Mouse (Mus musculus): Measurements from ENCODE around the gene Krt7. TPM values are rescaled to one million over a fixed set of nuclear protein-coding genes. Genes with fewer than 3 reads are reported as not detected.

Gene Krt7
- polyA plus RNA-seq, 1 experiment from 2014 or later = not detected

GRCm38 (mm10) chr15:101446572-101446971 is 35.7 kb downstream of the Krt7 start:
- H3K4me3 ChIP-seq (ENCODE audit: inconsistent target) = no peak overlapping the region
- no peaks in the 10 kb centered on the region for H3K36me3 ChIP-seq (ENCODE audit: inconsistent target)
- WGBS (ENCODE audit: missing documents) = 82% methylated on average over 11 of the region's 11 CpGs
- no peak overlapping the region for H3K27ac ChIP-seq
- H3K79me2 ChIP-seq (ENCODE audit: inconsistent target) = no peaks in the 10 kb centered on the region

- H3K4me3 ChIP-seq (ENCODE audit: inconsistent target) = no peak within 1 kb of the TSS
- no peaks in the 10 kb centered on the region for H3K36me3 ChIP-seq (ENCODE audit: inconsistent target)
- no peak within 1 kb of the TSS for H3K27ac ChIP-seq
- WGBS (ENCODE audit: missing documents) = 79% methylated on average over 2 of the region's 2 CpGs
- H3K79me2 ChIP-seq (ENCODE audit: inconsistent target) = no peaks in the 10 kb centered on the region
Measured at GRCm38 (mm10) chr15:101447444-101447843, 36.6 kb downstream of the Krt7 start, which contains the start of gene Krt88. Krt88 (plus strand) TSS chr15:101447744.

GRCm38 (mm10) chr15:101453093-101453736 is 42.4 kb downstream of the Krt7 start:
- no peaks in the 10 kb centered on the region for H3K79me2 ChIP-seq (ENCODE audit: inconsistent target)
- H3K4me3 ChIP-seq (ENCODE audit: inconsistent target) = no peak overlapping the region
- no peaks in the 10 kb centered on the region for H3K36me3 ChIP-seq (ENCODE audit: inconsistent target)
- WGBS (ENCODE audit: missing documents) = 12% methylated on average over 12 of the region's 13 CpGs
- no peak overlapping the region for H3K27ac ChIP-seq

GRCm38 (mm10) chr15:101454774-101455173 is 43.9 kb downstream of the Krt7 start:
- H3K4me3 ChIP-seq (ENCODE audit: inconsistent target) = no peak overlapping the region
- H3K36me3 ChIP-seq (ENCODE audit: inconsistent target) = no peaks in the 10 kb centered on the region
- 92% methylated on average over 8 of the region's 8 CpGs for WGBS (ENCODE audit: missing documents)
- H3K27ac ChIP-seq = no peak overlapping the region
- H3K79me2 ChIP-seq (ENCODE audit: inconsistent target) = no peaks in the 10 kb centered on the region

- H3K79me2 ChIP-seq (ENCODE audit: inconsistent target) = no peaks in the 10 kb centered on the region
- WGBS (ENCODE audit: missing documents) = 88% methylated on average over 2 of the region's 2 CpGs
- no peaks in the 10 kb centered on the region for H3K36me3 ChIP-seq (ENCODE audit: inconsistent target)
- no peak overlapping the region for H3K4me3 ChIP-seq (ENCODE audit: inconsistent target)
- no peak overlapping the region for H3K27ac ChIP-seq
Measured at GRCm38 (mm10) chr15:101455292-101455691, 44.4 kb downstream of the Krt7 start.

DNA sequence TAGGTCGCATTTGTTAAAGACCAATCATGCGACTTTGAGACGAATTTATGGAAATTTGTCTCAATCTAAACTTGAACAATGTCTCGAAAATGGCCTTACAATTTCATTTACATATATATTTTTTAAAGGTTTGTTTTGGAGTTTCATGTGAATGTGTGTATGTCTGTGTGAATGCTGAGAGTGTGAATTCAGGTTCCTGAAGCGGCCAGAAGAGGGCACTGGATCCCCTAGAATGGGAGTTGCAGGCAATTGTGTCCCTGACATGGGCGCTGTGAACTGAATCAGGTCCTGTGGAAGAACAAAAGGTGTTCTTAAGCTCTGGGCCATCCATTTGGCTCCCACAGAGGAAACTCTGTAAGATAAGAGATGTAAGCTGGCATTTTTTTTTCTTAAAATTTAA is 45.0 kb downstream of the Krt7 start:
- H3K4me3 ChIP-seq (ENCODE audit: inconsistent target) = no peak overlapping the region
- H3K36me3 ChIP-seq (ENCODE audit: inconsistent target) = no peaks in the 10 kb centered on the region
- 89% methylated on average over 6 of the region's 6 CpGs for WGBS (ENCODE audit: missing documents)
- no peak overlapping the region for H3K27ac ChIP-seq
- no peaks in the 10 kb centered on the region for H3K79me2 ChIP-seq (ENCODE audit: inconsistent target)

DNA sequence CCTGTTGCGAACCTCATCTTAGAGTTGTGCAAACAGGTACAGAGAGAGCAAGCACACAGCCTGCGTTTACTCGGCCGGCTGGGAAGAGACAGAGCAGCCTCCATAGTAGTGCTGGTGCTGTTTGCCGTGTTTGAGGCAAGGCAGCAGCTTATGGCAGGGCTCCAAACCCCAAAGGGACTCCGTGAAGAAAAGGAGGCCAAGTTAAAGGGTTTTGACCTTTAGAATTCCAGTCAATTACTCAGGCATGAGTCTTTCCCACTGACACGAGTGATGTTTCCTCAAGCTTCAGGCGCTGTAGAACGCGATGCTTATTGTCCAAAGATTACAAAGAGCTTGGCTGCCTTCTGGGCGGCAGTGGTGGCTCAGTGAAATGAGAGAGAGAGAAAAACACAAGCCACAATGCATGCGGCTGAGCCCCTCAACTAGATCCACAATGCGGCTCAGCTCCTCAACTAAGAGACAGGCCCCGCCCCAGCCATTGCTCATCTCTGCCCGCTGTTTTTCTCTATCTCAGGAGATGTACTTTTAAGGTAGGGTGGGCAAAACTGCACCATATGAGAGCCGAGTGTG is 47.6 kb downstream of the Krt7 start:
- 80% methylated on average over 16 of the region's 16 CpGs for WGBS (ENCODE audit: missing documents)
- no peaks in the 10 kb centered on the region for H3K79me2 ChIP-seq (ENCODE audit: inconsistent target)

GRCm38 (mm10) chr15:101459283-101459682 is 48.4 kb downstream of the Krt7 start:
- no peaks in the 10 kb centered on the region for H3K79me2 ChIP-seq (ENCODE audit: inconsistent target)
- WGBS (ENCODE audit: missing documents) = 86% methylated on average over 14 of the region's 14 CpGs
- no peak overlapping the region for H3K27ac ChIP-seq
- no peaks in the 10 kb centered on the region for H3K36me3 ChIP-seq (ENCODE audit: inconsistent target)
- no peak overlapping the region for H3K4me3 ChIP-seq (ENCODE audit: inconsistent target)

More for the DNA sequence above, 47.6 kb downstream of the Krt7 start:
- Histone ChIP-seq H3K4me3 (ENCODE audit: inconsistent target) (no peak overlapping the region), H3K36me3 (ENCODE audit: inconsistent target) (no peaks in the 10 kb centered on the region), H3K27ac (no peak overlapping the region)

DNA sequence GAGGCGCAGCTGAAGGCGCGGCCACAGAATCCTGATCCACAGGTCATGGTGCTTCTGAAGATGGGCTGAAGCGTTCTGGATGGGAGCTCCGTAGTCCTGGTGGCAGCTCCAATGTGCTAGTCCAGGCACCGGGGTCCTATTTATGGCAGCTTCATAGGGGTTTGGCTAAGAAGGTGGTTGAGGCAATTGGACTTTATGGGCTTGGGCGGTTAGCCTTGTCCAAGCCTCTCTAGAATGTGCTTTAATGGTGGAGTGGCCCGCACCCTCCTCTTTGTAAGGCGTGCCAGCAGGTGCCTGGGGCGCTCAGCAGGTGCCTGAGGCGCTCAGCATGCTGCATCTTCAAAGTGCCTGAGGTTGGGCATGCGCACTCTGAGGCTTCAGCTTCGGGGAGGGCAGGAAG is 52.8 kb downstream of the Krt7 start, which contains the start of gene Krt81:
TSS of gene Krt81 (minus strand) at position 101 of the 400 bp plus-strand sequence.
- WGBS (ENCODE audit: missing documents) = 84% methylated on average over 12 of the region's 13 CpGs
- Histone ChIP-seq H3K36me3 (ENCODE audit: inconsistent target) (no peaks in the 10 kb centered on the region), H3K4me3 (ENCODE audit: inconsistent target) (no peak within 1 kb of the TSS), H3K79me2 (ENCODE audit: inconsistent target) (no peaks in the 10 kb centered on the region), H3K27ac (no peak within 1 kb of the TSS)

DNA sequence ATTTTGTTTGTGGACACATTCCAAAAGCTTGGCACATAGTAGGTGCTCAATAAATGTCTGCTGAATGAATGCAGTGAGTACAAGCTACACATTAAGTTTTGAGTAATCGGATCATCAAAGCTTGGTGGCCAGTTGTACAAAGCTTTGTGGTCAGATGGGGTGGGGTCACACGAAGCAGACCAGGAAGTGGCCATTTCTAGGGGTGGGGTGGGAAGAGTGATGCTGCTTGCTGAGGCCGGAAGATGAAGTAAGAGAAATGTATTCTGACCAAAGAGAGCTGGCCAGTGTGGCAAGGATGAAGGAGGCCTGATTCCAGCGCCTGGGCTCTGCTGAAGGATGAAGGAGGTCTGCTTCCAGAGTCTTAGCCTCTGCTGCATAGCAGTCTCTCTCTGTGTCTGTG is 58.2 kb downstream of the Krt7 start:
- Histone ChIP-seq H3K27ac (no peak overlapping the region), H3K4me3 (ENCODE audit: inconsistent target) (no peak overlapping the region), H3K79me2 (ENCODE audit: inconsistent target) (no peaks in the 10 kb centered on the region), H3K36me3 (ENCODE audit: inconsistent target) (no peaks in the 10 kb centered on the region)
- whole genome bisulfite sequencing (ENCODE audit: missing documents) = 44% methylated on average over 3 of the region's 4 CpGs

DNA sequence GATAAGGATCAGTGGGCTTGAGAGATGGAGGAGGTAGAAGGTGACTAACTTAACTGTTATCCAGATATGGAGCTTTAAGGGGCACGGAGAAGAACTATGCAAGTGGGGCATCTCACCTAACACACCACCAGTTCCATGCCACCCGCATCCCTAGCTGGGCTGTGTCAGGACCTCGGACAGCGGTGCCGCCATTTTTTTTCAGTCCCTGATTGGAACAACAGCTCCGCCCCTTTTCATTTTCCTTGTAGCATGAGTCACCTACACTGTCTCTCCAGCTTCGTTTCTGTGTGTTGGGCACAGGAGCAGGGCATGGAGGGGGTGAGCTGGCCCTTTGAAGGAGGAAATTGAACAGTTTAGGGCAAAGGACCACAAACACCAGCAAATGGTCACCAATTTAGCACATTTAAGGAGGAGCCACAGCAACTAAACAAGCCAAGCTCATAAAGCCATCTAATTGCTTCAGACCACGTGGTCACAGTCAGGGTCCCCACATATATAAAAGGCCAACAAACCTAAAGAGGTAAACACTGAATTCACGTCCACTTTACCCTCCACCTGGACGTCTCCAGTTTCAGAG is 62.2 kb downstream of the Krt7 start, which contains the start of gene Krt86:
TSS of gene Krt86 (plus strand) at position 527 of the 577 bp plus-strand sequence.
- no peaks in the 10 kb centered on the region for H3K79me2 ChIP-seq (ENCODE audit: inconsistent target)
- WGBS (ENCODE audit: missing documents) = 29% methylated on average over 9 of the region's 10 CpGs
- H3K4me3 ChIP-seq (ENCODE audit: inconsistent target) = no peak within 1 kb of the TSS
- H3K36me3 ChIP-seq (ENCODE audit: inconsistent target) = no peaks in the 10 kb centered on the region
- no peak within 1 kb of the TSS for H3K27ac ChIP-seq

DNA sequence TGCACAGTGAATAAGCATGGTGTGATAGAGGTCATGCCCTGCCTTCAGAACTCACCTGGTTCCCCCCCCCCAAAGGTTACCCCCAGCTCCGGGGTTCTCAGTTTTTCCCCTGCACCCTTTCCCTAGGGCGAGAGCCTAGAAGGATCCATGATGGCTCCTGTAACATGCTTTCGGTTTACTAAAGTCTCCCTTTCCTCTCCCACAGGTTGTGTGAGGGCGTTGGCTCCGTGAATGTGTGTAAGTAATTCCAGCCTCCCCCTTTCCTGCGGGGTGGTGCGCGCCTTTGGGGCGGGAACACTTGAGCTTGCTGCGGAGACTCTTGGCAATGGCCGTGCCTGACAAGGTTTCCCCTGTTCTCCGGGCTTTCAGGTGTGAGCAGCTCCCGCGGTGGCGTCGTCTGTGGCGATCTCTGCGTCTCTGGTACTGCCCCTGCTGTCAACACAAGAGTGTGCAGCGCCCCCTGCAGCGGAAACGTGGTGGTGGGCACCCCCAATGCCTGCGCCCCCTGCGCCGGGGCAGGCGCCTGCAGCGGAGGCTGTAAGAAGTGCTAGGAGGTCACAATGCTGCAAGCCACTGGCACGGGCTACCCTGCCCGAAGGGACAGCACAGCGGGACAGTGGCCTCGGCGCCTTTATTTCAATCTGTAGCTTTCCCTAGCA is 68.3 kb downstream of the Krt7 start:
- WGBS (ENCODE audit: missing documents) = 6% methylated on average over 29 of the region's 31 CpGs
- Histone ChIP-seq H3K36me3 (ENCODE audit: inconsistent target) (no peaks in the 10 kb centered on the region), H3K4me3 (ENCODE audit: inconsistent target) (no peak overlapping the region), H3K27ac (no peak overlapping the region), H3K79me2 (ENCODE audit: inconsistent target) (no peaks in the 10 kb centered on the region)

DNA sequence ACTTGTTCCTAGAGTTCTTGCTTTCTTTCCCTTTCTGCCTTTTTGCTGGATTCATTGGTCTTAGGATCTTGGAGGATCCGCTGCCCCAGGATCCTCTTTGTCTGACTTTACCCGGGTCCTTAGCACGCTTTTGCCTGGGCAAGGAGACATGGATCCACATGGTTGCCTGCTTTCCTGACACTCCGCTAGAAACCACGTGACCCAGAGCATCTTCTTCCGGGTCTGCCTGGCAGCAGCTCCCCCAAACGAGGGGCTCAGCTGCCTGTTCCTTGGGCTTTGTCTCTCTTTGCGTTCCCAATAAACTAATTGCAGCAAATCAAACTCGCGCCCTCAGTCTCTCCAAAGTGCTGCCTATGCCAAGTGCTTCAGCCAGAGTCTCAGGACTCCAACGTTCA is 68.8 kb downstream of the Krt7 start:
- 44% methylated on average over 11 of the region's 11 CpGs for WGBS (ENCODE audit: missing documents)
- H3K4me3 ChIP-seq (ENCODE audit: inconsistent target) = no peak overlapping the region

More for the DNA sequence above, 68.8 kb downstream of the Krt7 start:
- Histone ChIP-seq H3K27ac (no peak overlapping the region), H3K36me3 (ENCODE audit: inconsistent target) (no peaks in the 10 kb centered on the region), H3K79me2 (ENCODE audit: inconsistent target) (no peaks in the 10 kb centered on the region)

Data from macrophage (primary cell).